Mouse (Mus musculus): Measurements from ENCODE around the gene Mdfi. TPM values are rescaled to one million over a fixed set of nuclear protein-coding genes. Genes with fewer than 3 reads are reported as not detected.

Gene Mdfi
- polyA plus RNA-seq, 1 experiment = 4.3 TPM

DNA sequence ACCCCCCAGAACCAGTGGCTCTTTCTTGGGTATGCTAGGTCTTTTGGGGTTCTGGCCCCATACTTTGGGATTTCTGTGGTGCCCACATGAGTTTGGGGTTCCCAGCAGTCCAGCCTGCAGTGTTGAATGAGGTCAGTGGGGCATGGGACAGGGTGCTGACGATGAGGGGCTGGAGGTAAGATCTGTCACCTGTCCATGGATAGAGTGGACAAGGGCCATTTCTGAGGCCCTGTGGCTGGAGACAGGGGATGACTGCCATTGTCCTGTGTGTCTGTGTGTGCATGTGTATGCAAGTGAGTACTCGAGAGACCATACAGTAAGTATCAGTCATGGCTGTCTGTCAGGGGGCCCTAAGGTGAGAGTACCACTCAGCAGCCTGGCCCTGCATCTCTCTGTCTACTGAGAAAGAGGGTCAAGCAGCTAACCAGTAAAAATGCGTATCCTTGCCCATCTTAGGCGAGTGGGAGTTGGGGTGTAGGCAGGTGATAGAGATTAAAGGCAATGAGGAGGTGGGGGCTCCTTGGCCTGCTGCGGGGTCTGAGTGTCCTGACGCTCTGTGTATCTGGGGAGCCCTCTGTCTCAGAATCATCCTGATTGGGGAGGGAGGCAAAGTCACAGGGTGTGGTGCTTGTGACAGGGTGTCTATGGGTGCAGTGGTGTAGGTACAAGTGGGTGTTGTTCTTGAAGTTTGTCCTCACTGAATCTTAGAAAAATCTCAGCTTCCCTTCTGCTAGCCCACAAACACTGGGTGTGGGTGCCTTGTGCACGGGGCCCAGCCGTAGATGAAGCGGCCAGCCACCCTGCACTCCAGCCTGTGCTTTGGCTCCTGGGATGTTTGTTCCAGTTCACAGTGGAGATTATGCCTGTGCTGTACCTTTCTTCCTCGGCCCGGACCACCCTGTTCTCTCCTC is 64.8 kb downstream of the Mdfi start:
- no peak for DNase-seq (ENCODE audit: low read depth, low spot score)
- 81% methylated on average over 11 of the region's 11 CpGs for WGBS

GRCm38 (mm10) chr17:47768707-47769276 is 65.7 kb downstream of the Mdfi start:
- WGBS = 60% methylated on average over 12 of the region's 12 CpGs
- no peak for DNase-seq (ENCODE audit: low read depth, low spot score)

DNA sequence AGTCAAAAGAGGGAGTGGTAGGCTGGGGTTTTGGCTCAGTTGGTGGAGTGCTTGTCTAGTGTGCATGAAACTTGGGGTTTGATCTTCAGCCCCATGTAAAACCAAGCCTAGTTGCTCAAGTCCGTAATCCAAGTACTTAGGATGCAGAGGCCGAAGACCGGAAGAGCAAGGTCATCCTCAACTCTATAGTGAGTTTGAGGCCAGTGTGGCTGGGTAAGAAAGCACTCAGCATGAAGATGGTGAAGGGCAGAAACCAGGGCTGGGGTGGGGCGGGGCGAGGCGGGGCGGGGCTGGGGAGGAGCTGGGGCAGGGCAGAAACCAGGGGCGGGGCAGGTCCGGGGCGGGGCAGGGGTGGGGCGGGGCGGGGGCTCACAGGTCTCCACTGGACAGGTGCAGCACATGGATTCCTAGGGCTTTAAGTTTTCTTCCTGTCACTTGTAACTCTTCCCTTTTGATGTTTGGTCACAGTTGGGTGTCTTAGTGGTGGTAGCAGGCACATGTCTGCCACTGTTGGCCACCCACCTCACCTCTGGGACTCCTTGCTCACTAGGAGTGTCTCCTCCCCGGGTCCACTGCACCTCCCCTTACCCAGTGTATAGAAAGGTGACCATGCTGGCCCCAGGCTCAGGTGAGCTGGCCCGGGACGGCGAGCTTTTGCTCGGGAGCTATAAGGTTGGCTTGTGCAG is 66.9 kb downstream of the Mdfi start:
- WGBS = 32% methylated on average over 17 of the region's 17 CpGs
- no peak for DNase-seq (ENCODE audit: low read depth, low spot score)

- no peak for DNase-seq (ENCODE audit: low read depth, low spot score)
- whole genome bisulfite sequencing = 51% methylated on average over 2 of the region's 2 CpGs
These were observed 67.4 kb downstream of the Mdfi start for GRCm38 (mm10) chr17:47767081-47767455.

DNA sequence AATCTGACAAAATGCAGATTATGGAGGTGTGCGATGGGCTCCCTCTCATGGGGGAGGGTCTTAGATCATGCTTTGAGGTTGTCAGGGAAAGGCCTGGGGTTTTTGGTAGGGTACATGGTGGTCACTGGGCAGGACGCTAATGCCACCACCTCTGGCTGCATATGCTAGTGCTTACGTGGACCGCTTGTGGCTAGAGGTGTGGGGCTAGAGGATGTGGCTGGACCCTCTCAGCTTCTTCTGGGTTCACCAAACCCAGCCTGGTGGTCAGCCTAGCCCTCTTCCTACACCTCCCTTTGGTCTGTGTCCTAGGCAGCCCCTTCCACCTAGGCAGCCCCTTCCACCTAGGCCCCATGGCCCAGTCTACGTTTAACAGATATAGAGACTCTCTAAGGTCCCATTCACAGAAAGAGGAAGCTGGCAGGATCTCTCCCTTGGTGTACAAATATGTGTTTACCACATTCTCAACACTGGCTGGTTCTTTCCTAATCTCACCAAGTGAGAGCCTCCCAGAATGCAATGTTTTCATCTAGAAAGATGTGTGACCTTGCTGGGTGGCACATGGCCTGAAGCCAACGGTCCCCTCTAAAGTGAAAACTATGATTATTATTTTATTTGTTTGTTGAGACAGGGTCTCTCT is 68.0 kb downstream of the Mdfi start:
- WGBS = 86% methylated on average over 6 of the region's 6 CpGs

DNA sequence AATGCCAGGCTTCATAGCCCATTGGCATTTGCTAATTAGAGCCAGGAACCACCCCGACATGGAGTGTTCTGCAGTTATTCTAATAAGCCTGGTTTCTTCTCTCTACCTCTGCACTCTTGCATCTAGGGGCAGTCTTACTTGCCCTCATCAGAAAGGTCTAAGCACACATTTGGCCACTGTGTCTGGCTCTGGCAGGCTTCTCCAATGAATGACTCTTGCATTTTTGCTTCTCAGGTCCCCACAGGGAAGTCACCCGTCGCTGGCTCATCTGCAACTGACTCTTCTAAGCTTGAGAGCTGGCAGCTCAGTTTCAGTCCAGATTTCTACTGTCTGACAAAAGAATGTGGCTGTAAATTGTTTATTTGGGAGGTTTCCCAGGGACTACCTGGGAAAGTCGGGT is 68.5 kb downstream of the Mdfi start:
- DNase-seq (ENCODE audit: low read depth, low spot score) = no peak
- 77% methylated on average over 4 of the region's 4 CpGs for WGBS

More for the DNA sequence above, 68.0 kb downstream of the Mdfi start:
- no peak for DNase-seq (ENCODE audit: low read depth, low spot score)

Other genes with a start within 250 kb of the Mdfi start
- gene Bysl, start 223.2 kb downstream of the Mdfi start, polyA plus RNA-seq (2012; rRNA removed) = 8.4 and 10.4 TPM in 2 replicates
- gene Med20, start 223.1 kb downstream of the Mdfi start, polyA plus RNA-seq (2012; rRNA removed) = 21.7 and 23.7 TPM in 2 replicates
- 0.14 and 0.17 TPM in 2 replicates for gene Gm20517, start 223.1 kb downstream of the Mdfi start, polyA plus RNA-seq (2012; rRNA removed)
- 5.0 and 9.2 TPM in 2 replicates for gene Usp49, start 204.0 kb downstream of the Mdfi start, polyA plus RNA-seq (2012; rRNA removed)
- gene Tomm6, start 146.3 kb downstream of the Mdfi start, polyA plus RNA-seq (2012; rRNA removed) = 105 and 126 TPM in 2 replicates
- 4.4 and 7.3 TPM in 2 replicates for gene Frs3, start 145.7 kb downstream of the Mdfi start, polyA plus RNA-seq (2012; rRNA removed)
- 0.70 and 0.87 TPM in 2 replicates for gene Gm21981, start 140.2 kb downstream of the Mdfi start, polyA plus RNA-seq (2012; rRNA removed)
- gene Prickle4, start 140.0 kb downstream of the Mdfi start, polyA plus RNA-seq (2012; rRNA removed) = 0.56 and 0.86 TPM in 2 replicates
- 3.9 and 21.9 TPM in 2 replicates for gene Pgc, start 107.8 kb downstream of the Mdfi start, polyA plus RNA-seq (2012; rRNA removed)
- 18.0 and 20.3 TPM in 2 replicates for gene Tfeb, start 97.7 kb downstream of the Mdfi start, polyA plus RNA-seq (2012; rRNA removed)
- gene Foxp4, start 90.0 kb upstream of the Mdfi start, polyA plus RNA-seq (2012; rRNA removed) = 46.2 and 62.4 TPM in 2 replicates
- gene 1700122O11Rik, start 203.6 kb upstream of the Mdfi start, polyA plus RNA-seq (2012; rRNA removed) = not detected in 2 replicates